Mouse (Mus musculus) limb, embryonic 14.5 days (tissue): ENCODE measurements around the gene Fut9. TPM values are rescaled to one million over a fixed set of nuclear protein-coding genes. Genes with fewer than 3 reads are reported as not detected.

ENCODE experiments used
- ATAC-seq: fragments of 200-750 bp; cut with Nextera tagmentation; 2 replicates; pipeline ENCODE4 v1.8.0; 2017; ENCODE audit warnings: low read depth, moderate number of reproducible peaks, moderate TSS enrichment; ENCODE audit not compliant: low FRiP score
- DNase-seq: peaks from one replicate; pipeline ENCODE4 v3.0.0-alpha.2; 2015; ENCODE audit warnings: low spot score
- H3K27ac ChIP-seq: fragments of 300-500 bp; sonication (generic); replicated peaks from 2 replicates; pipeline ENCODE4 v1.5.1; 2014; ENCODE audit warnings: low read depth, mild to moderate bottlenecking, low read length, moderate library complexity, mixed read lengths
- H3K27me3 ChIP-seq: fragments of 300-500 bp; sonication (generic); 2 replicates; pipeline ENCODE4 v1.6.1; 2014; ENCODE audit warnings: low read length, mixed read lengths; ENCODE audit not compliant: control insufficient read depth, insufficient read depth
- H3K36me3 ChIP-seq: fragments of 300-500 bp; sonication (generic); 2 replicates; pipeline ENCODE4 v1.6.1; 2014; ENCODE audit warnings: mild to moderate bottlenecking, low read length, moderate library complexity, mixed read lengths; ENCODE audit not compliant: control insufficient read depth, insufficient read depth
- H3K4me1 ChIP-seq: fragments of 300-500 bp; sonication (generic); 2 replicates; pipeline ENCODE4 v1.6.1; 2014; ENCODE audit warnings: antibody characterized with exemption, low read length, mixed read lengths; ENCODE audit not compliant: control insufficient read depth, insufficient read depth
- H3K4me2 ChIP-seq: fragments of 300-500 bp; sonication (generic); replicated peaks from 2 replicates; pipeline ENCODE4 v1.6.1; 2014; ENCODE audit warnings: low read depth, mild to moderate bottlenecking, low read length, moderate library complexity; ENCODE audit not compliant: severe bottlenecking
- H3K4me3 ChIP-seq: fragments of 300-500 bp; sonication (generic); replicated peaks from 2 replicates; pipeline ENCODE4 v1.5.1; 2014; ENCODE audit warnings: low read length
- H3K9ac ChIP-seq: fragments of 300-500 bp; sonication (generic); 2 replicates; pipeline ENCODE4 v1.6.1; 2014; ENCODE audit warnings: mild to moderate bottlenecking, low read depth, low read length, moderate library complexity; ENCODE audit not compliant: severe bottlenecking
- H3K9me3 ChIP-seq: fragments of 300-500 bp; sonication (generic); 2 replicates; pipeline ENCODE4 v1.6.1; 2016; ENCODE audit warnings: low read length; ENCODE audit not compliant: control insufficient read depth
- POLR2A ChIP-seq: fragments of 200-500 bp; IDR thresholded peaks from 2 replicates; pipeline ENCODE4 v1.8.0; 2012; ENCODE audit warnings: inconsistent platforms, mild to moderate bottlenecking, moderate library complexity, borderline replicate concordance; ENCODE audit not compliant: insufficient read depth, insufficient read length; ENCODE audit errors: extremely low read depth
- WGBS: fragments of 180-500 bp; shearing (Covaris S2); extraction: QIAGEN DNeasy Blood & Tissue Kit; methylation state at CpG from one replicate; pipeline ENCODE4 v1.1.7; 2014; 5-methylcytosine and 5-hydroxymethylcytosine counted together
- polyA plus RNA-seq, 2 experiments: library from polyadenylated mRNA; depleted of rRNA in 1 of 2; stranded (reverse) in 1 of 2; unstranded in 1 of 2; fragments of >200 nt; fragmentation: Nextera tagmentation in 1 of 2; extraction: Ambion mirVana in 1 of 2; gene quantifications; 2 replicates each; pipeline versions ENCODE4 v1.2.1 to v1.2.3; 2012 to 2014

Gene Fut9
- polyA plus RNA-seq, 2 experiments: 0.10 to 0.19 TPM

- DNase-seq: no peak
- H3K9me3 ChIP-seq: no peaks in the 10 kb centered on the region
- 0 out of 2 replicates have a peak, but pooled peaks cover 2% of the 10 kb centered on the region for H3K4me1 ChIP-seq
- no peak; the same call in 1 of the 2 replicates for ATAC-seq
- 7% methylated on average over 5 of the region's 5 CpGs for WGBS
- H3K27ac ChIP-seq: no peak overlapping the region
- no peaks in the 10 kb centered on the region for H3K36me3 ChIP-seq
- H3K4me2 ChIP-seq: peak overlapping the region; percentile 92
- H3K4me3 ChIP-seq: peak overlapping the region; percentile 48
- TF ChIP-seq POLR2A: no peak
- H3K27me3 ChIP-seq: peaks cover 16% of the 10 kb centered on the region; the same call in 1 of the 2 replicates
- H3K9ac ChIP-seq: 0 out of 2 replicates have a peak overlapping the region, but pooled peaks have one; percentile 57
Observed at GRCm38 (mm10) chr4:25800284-25800616, 206 bp upstream of the Fut9 start.

GRCm38 (mm10) chr4:25799051-25799475 is 981 bp downstream of the Fut9 start:
- Histone ChIP-seq H3K9ac (peak overlapping the region; percentile 57), H3K4me3 (peak overlapping the region; percentile 48), H3K9me3 (no peaks in the 10 kb centered on the region), H3K36me3 (no peaks in the 10 kb centered on the region), H3K4me2 (peak overlapping the region; percentile 92), H3K4me1 (0 out of 2 replicates have a peak, but pooled peaks cover 2% of the 10 kb centered on the region), H3K27ac (no peak overlapping the region), H3K27me3 (peaks cover 16% of the 10 kb centered on the region; the same call in 1 of the 2 replicates)
- WGBS: 0% methylated on average over 7 of the region's 7 CpGs
- ATAC-seq (no peak; the same call in 1 of the 2 replicates), DNase-seq (no peak)
- TF ChIP-seq POLR2A: no peak

- DNase-seq: no peak
- Histone ChIP-seq H3K27me3 (peaks cover 16% of the 10 kb centered on the region; the same call in 1 of the 2 replicates), H3K4me2 (no peak overlapping the region), H3K4me3 (no peak overlapping the region), H3K27ac (no peak overlapping the region), H3K4me1 (0 out of 2 replicates have a peak, but pooled peaks cover 2% of the 10 kb centered on the region), H3K36me3 (no peaks in the 10 kb centered on the region), H3K9me3 (no peaks in the 10 kb centered on the region), H3K9ac (no peak overlapping the region)
- 26% methylated on average over 10 of the region's 10 CpGs for WGBS
- ATAC-seq: no peak
- no peak for TF ChIP-seq POLR2A
Observed at GRCm38 (mm10) chr4:25798412-25798811, 1.6 kb downstream of the Fut9 start.

GRCm38 (mm10) chr4:25796149-25796548 is 3.9 kb downstream of the Fut9 start:
- H3K4me3 ChIP-seq: no peak overlapping the region
- WGBS: 41% methylated on average over 3 of the region's 3 CpGs
- 0 out of 2 replicates have a peak, but pooled peaks cover 2% of the 10 kb centered on the region for H3K4me1 ChIP-seq
- H3K9ac ChIP-seq: no peak overlapping the region
- ATAC-seq (no peak), DNase-seq (no peak)
- H3K36me3 ChIP-seq: no peaks in the 10 kb centered on the region
- no peak overlapping the region for H3K27ac ChIP-seq
- no peaks in the 10 kb centered on the region for H3K9me3 ChIP-seq
- H3K27me3 ChIP-seq: peaks cover 16% of the 10 kb centered on the region; the same call in 1 of the 2 replicates
- no peak overlapping the region for H3K4me2 ChIP-seq
- no peak for TF ChIP-seq POLR2A

- Histone ChIP-seq H3K27ac (no peak overlapping the region), H3K4me1 (no peaks in the 10 kb centered on the region), H3K4me3 (no peak overlapping the region), H3K27me3 (no peaks in the 10 kb centered on the region), H3K9ac (no peak overlapping the region), H3K36me3 (no peaks in the 10 kb centered on the region), H3K4me2 (no peak overlapping the region), H3K9me3 (no peaks in the 10 kb centered on the region)
- ATAC-seq (no peak), DNase-seq (no peak)
- TF ChIP-seq POLR2A: no peak
- 93% methylated on average over 4 of the region's 4 CpGs for WGBS
Observed at GRCm38 (mm10) chr4:25785276-25785675, 14.8 kb downstream of the Fut9 start.
